Mouse (Mus musculus) liver, adult 2 months (tissue): ENCODE results near the gene Pcnx3.
A peak's percentile ranks its signal among the peaks of the same experiment; 100 is the strongest.

Experiments
- CTCF ChIP-seq: fragments of 200-500 bp; IDR thresholded peaks from 2 replicates; pipeline ENCODE4 v1.5.1; 2011; ENCODE audit warnings: low read depth, low read length, control low read depth
- POLR2A ChIP-seq: fragments of 200-500 bp; IDR thresholded peaks from 2 replicates; pipeline ENCODE4 v1.6.1; 2011; ENCODE audit warnings: low read length, control low read depth; ENCODE audit not compliant: insufficient read depth; ENCODE audit errors: extremely low read depth

DNA sequence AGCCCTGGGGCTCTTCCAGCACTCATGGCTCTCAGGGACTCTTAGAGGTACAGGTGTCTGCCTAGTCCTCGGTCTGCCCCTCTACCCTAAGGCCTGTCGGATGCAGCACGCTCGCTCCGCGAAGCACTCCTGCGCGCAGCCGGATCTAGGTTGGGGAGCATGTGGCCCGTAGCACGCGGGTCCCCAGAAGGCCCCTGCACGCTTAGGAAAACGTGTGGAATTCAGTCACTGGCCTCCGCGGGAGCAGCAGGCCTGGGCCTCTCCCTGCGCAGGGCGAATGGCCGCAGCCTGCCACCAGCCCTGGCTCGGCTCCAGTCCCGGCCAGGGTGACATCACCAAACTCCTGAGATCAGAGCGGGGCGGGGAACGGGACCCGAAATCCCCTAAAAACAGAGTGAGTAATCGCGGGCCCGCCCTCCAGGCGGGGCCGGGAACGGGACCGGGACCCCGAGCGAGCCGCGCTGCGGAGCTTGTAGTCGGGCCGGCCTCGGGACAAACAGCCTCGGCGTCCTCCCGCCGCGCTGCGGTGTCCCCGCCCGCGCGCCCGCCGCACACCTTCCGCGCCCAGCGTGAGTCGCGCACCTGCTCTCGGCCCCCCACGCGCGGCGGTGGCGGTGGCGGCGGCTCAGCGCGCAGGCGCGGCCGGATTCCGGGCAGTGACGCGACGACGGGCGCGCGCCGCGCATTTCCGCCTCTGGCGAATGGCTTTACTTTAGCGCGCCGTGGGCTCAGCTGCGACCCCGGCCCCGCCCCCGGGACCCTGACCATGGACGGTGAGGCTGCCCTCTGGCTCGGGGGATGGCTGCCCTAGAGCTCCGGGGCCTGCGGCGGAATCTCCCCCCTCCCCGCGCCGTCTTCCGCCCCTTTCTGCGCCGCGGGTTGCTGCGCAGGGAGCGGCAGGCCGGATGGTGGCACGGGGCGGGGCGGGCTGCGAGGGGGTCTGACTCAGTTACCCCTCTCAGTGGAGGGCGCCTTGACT, 51.4 kb downstream of the Pcnx3 start, which contains the start of gene Rela:
- TF ChIP-seq CTCF: no peak
- peak; percentile 82 for TF ChIP-seq POLR2A
